ENCODE assay signal across 8 mouse cellular contexts in genomic region chr9:58541895-58542338, GRCm38 (mm10). TPM values are rescaled to one million over a fixed set of nuclear protein-coding genes. Genes with fewer than 3 reads are reported as not detected.
DNase-seq lines count a peak whose midpoint lies in the region; ATAC-seq and TF ChIP-seq lines count a peak whose summit lies in the region.

No protein-coding gene starts in this region.

- no peak for TF ChIP-seq POLR2A in cerebellum, adult 2 months (IDR thresholded peaks at IDR 0.05; ENCODE audit: borderline replicate concordance, insufficient read depth, low read length)

- 14% methylated on average over 6 of the region's 6 CpGs for WGBS in cerebellum, adult 2 months

- no peaks in the 10 kb centered on the region for H3K27me3 ChIP-seq in cerebellum, adult 2 months (ENCODE audit: control insufficient read depth, insufficient read depth, low read length)

- intact Hi-C loops in gastrocnemius, postnatal 14 days (cut with DNase I; ENCODE audit: low total_unique reads), result loop anchor here (5.0 kb wide), 1 partner anchor 35 kb away; no protein-coding TSS in a partner anchor

- TF ChIP-seq CTCF in cerebellum, adult 2 months (IDR thresholded peaks at IDR 0.05; ENCODE audit: borderline replicate concordance, insufficient read depth, low read depth, low read length), result no peak

- H3K27ac ChIP-seq in cerebellum, adult 2 months (ENCODE audit: insufficient read depth, low read length), result no peak overlapping the region

- H3K4me1 ChIP-seq in cerebellum, adult 2 months (ENCODE audit: control insufficient read depth, insufficient read depth, low read length), result peaks cover 16% of the 10 kb centered on the region

- H3K4me3 ChIP-seq in cerebellum, adult 2 months (replicated peaks; ENCODE audit: insufficient read depth, low read depth, low read length), result no peak overlapping the region

- peak; percentile 58 for DNase-seq in T-cell, adult 2 months (ENCODE audit: low spot score)
- DNase-seq in cerebellum, adult 2 months, result peak; percentile 62 to 63
- peak; percentile 89 for DNase-seq in gastrocnemius, postnatal 14 days
- peak; percentile 66 for DNase-seq in induced T-regulatory cell, adult 2 months (ENCODE audit: low read depth)
- DNase-seq in left cerebral cortex, adult 8-10 months (ENCODE audit: low spot score in 2 of 2), result peak; percentile 39 to 69
- DNase-seq in lung, postnatal 36 days, result peak; percentile 85
- DNase-seq in right cerebral cortex, postnatal 36 days (ENCODE audit: low spot score in 2 of 2), result peak; percentile 54 to 70

- ATAC-seq in erythroblast, adult 5-6 weeks (replicated peaks; ENCODE audit: low FRiP score, poor library complexity, severe bottlenecking), result no peak

RNA-seq across cellular contexts. Expression of gene Cd276, which starts 13.3 kb away (rescaled TPM):
- 6.4 and 6.9 TPM in 2 replicates for polyA plus RNA-seq in cerebellum, adult 2 months (2012; rRNA removed)
- 10 to 100 TPM; 15.6 to 25.1 TPM for total RNA-seq in gastrocnemius, postnatal 14 days (2021)
- total RNA-seq in left cerebral cortex, adult 8-10 months (2022), result 1 to 10 TPM; 7.8 to 9.5 (median 8.7) TPM
- total RNA-seq in erythroblast, adult 5-6 weeks (2015; ENCODE audit: low replicate concordance), result not detected in 2 replicates
- total RNA-seq in erythroblast, adult 5-6 weeks (2017; ENCODE audit: low replicate concordance), result not detected in 2 replicates

RNA-seq across cellular contexts. Expression of gene Nptn, which starts 40.1 kb away (rescaled TPM):
- 1,284 and 1,476 TPM in 2 replicates for polyA plus RNA-seq in cerebellum, adult 2 months (2012; rRNA removed)
- total RNA-seq in gastrocnemius, postnatal 14 days (2021), result 100 to 1,000 TPM in 1 of 2 experiments, 10 to 100 TPM in 1; 91.0 to 101 TPM
- total RNA-seq in left cerebral cortex, adult 8-10 months (2022), result 100 to 1,000 TPM; 856 to 995 (median 934) TPM
- total RNA-seq in erythroblast, adult 5-6 weeks (2015; ENCODE audit: low replicate concordance), result 256 and 349 TPM in 2 replicates
- total RNA-seq in erythroblast, adult 5-6 weeks (2017; ENCODE audit: low replicate concordance), result 122 and 135 TPM in 2 replicates

RNA-seq across cellular contexts. Expression of gene Insyn1, which starts 53.5 kb away (rescaled TPM):
- 147 and 149 TPM in 2 replicates for polyA plus RNA-seq in cerebellum, adult 2 months (2012; rRNA removed)
- 1 to 10 TPM; 6.4 to 7.1 TPM for total RNA-seq in gastrocnemius, postnatal 14 days (2021)
- total RNA-seq in left cerebral cortex, adult 8-10 months (2022), result 100 to 1,000 TPM; 194 to 230 (median 210) TPM
- not detected in 2 replicates for total RNA-seq in erythroblast, adult 5-6 weeks (2015; ENCODE audit: low replicate concordance)
- not detected in 2 replicates for total RNA-seq in erythroblast, adult 5-6 weeks (2017; ENCODE audit: low replicate concordance)

Comparison
In these comparisons a context has a peak if more than half of its experiments do, and no peak if none do; other contexts are left out.
1. RNA of gene Cd276, which starts 13.3 kb away (total RNA-seq): 15.6 to 25.1 TPM in gastrocnemius, postnatal 14 days and 7.8 to 9.5 TPM in left cerebral cortex, adult 8-10 months; not detected in erythroblast, adult 5-6 weeks; every median in the first group is over 4 times any median in the second.
2. RNA of gene Insyn1, which starts 53.5 kb away (total RNA-seq): 194 to 230 TPM in left cerebral cortex, adult 8-10 months; 6.4 to 7.1 TPM in gastrocnemius, postnatal 14 days and not detected in erythroblast, adult 5-6 weeks; every median in the first group is over 10 times any median in the second.
3. Peak in every context shown above with its lines, with median percentiles within 50 percentile points of each other: DNase-seq.